ENCODE assay signal across 8 mouse cellular contexts in genomic region chr7:137246213-137246872, GRCm38 (mm10).
DNase-seq lines count a peak whose midpoint lies in the region; ATAC-seq and TF ChIP-seq lines count a peak whose summit lies in the region.

No protein-coding gene starts in this region.

- peak; percentile 40; the same call in 1 of the 2 replicates for ATAC-seq in cerebellum, adult (ENCODE audit: insufficient number of reproducible peaks, low FRiP score, low TSS enrichment)
- peak; percentile 55 for ATAC-seq in hindbrain, postnatal 0 days

- H3K4me3 ChIP-seq in hindbrain, postnatal 0 days (ENCODE audit: low read length), result no peak overlapping the region

- H3K4me1 ChIP-seq in hindbrain, postnatal 0 days (ENCODE audit: insufficient read depth, low read length), result peaks cover 13% of the 10 kb centered on the region; the same call in 1 of the 2 replicates

- no peaks in the 10 kb centered on the region for H3K36me3 ChIP-seq in hindbrain, postnatal 0 days (ENCODE audit: insufficient read depth, low read length)

- 24% methylated on average over 11 of the region's 11 CpGs for WGBS in hindbrain, postnatal 0 days

- TF ChIP-seq CTCF in brain, embryonic 14.5 days (IDR thresholded peaks at IDR 0.05; ENCODE audit: borderline replicate concordance, extremely low read depth, insufficient read depth, insufficient read length), result peak; percentile 80
- peak; percentile 86 for TF ChIP-seq CTCF in hindbrain, postnatal 0 days (IDR thresholded peaks at IDR 0.05; ENCODE audit: low read depth)

- no peaks in the 10 kb centered on the region for H3K27me3 ChIP-seq in hindbrain, postnatal 0 days (ENCODE audit: insufficient read depth, low read length)

- no peaks in the 10 kb centered on the region for H3K9me3 ChIP-seq in hindbrain, postnatal 0 days (ENCODE audit: low read length)

- DNase-seq in cerebellum, adult 11-12 months, result no peak
- DNase-seq in A20 (ENCODE audit: low read depth, low spot score), result peak; percentile 66
- peak; percentile 69 for DNase-seq in brain, embryonic 14.5 days (ENCODE audit: low read depth)
- DNase-seq in frontal cortex, postnatal 36 days (ENCODE audit: low spot score in 2 of 2), result peak; percentile 22 to 25
- peak; percentile 83 for DNase-seq in hindbrain, postnatal 0 days (ENCODE audit: low spot score)
- DNase-seq in lung, adult 18-20 months, result peak; percentile 48 to 51
- DNase-seq in ovary, postnatal 36 days (ENCODE audit: low spot score), result peak; percentile 52

- peak overlapping the region; percentile 32 for H3K27ac ChIP-seq in hindbrain, postnatal 0 days

- no peak overlapping the region for H3K9ac ChIP-seq in hindbrain, postnatal 0 days (replicated peaks; ENCODE audit: low read length)

- TF ChIP-seq POLR2A in brain, embryonic 14.5 days (IDR thresholded peaks at IDR 0.05; ENCODE audit: borderline replicate concordance, extremely low read depth, insufficient read depth, insufficient read length, poor library complexity, severe bottlenecking), result no peak

- no peak overlapping the region for H3K4me2 ChIP-seq in hindbrain, postnatal 0 days (ENCODE audit: low read depth, low read length)
